ENCODE assay signal across 10 mouse cellular contexts in genomic region chrX:73312522-73312921, GRCm38 (mm10). TPM values are rescaled to one million over a fixed set of nuclear protein-coding genes. Genes with fewer than 3 reads are reported as not detected.
A peak's percentile ranks its signal among the peaks of the same experiment; 100 is the strongest.
DNase-seq lines count a peak whose midpoint lies in the region; ATAC-seq and TF ChIP-seq lines count a peak whose summit lies in the region.
"Had no signal": no experiment of that assay in that cellular context is flagged by ENCODE, and none has a peak within 500 bp of the region (broad histone marks: within the 10 kb centered on the region; RNA-seq: fewer than 3 reads in every experiment).

No protein-coding gene starts in this region.

- H3K4me2 ChIP-seq in liver, embryonic 12.5 days = no peak overlapping the region
- H3K4me2 ChIP-seq in forebrain, embryonic 11.5 days (ENCODE audit: low read depth, low read length, severe bottlenecking) = no peak overlapping the region

- WGBS in liver, adult 2 months = 22% methylated on average over 3 of the region's 3 CpGs
- 24% methylated on average over 3 of the region's 3 CpGs for WGBS in liver, embryonic 12.5 days (ENCODE audit: insufficient replicate concordance)
- 40% methylated on average over 3 of the region's 3 CpGs for WGBS in forebrain, embryonic 11.5 days

- H3K9ac ChIP-seq in liver, adult 2 months (ENCODE audit: low read depth, low read length) = no peak overlapping the region
- H3K9ac ChIP-seq in liver, embryonic 12.5 days = no peak overlapping the region
- no peak overlapping the region for H3K9ac ChIP-seq in forebrain, embryonic 11.5 days (ENCODE audit: low read length)

- H3K9me3 ChIP-seq in liver, embryonic 12.5 days (replicated peaks) = no peaks in the 10 kb centered on the region
- H3K9me3 ChIP-seq in forebrain, embryonic 11.5 days (ENCODE audit: control insufficient read depth, low read length) = no peaks in the 10 kb centered on the region
- H3K9me3 ChIP-seq: G1E had no signal

- H3K79me2 ChIP-seq in liver, adult 2 months (ENCODE audit: control insufficient read depth, insufficient read depth, low read length) = no peaks in the 10 kb centered on the region

- no peaks in the 10 kb centered on the region for H3K36me3 ChIP-seq in liver, adult 2 months (ENCODE audit: control insufficient read depth, insufficient read depth, low read length)
- H3K36me3 ChIP-seq in liver, embryonic 12.5 days = no peaks in the 10 kb centered on the region
- no peaks in the 10 kb centered on the region for H3K36me3 ChIP-seq in forebrain, embryonic 11.5 days (ENCODE audit: control insufficient read depth, insufficient read depth, low read length)
- H3K36me3 ChIP-seq: G1E had no signal

- no peaks in the 10 kb centered on the region for H3K4me1 ChIP-seq in liver, adult 2 months (ENCODE audit: control insufficient read depth, insufficient read depth, low read length)
- H3K4me1 ChIP-seq in liver, embryonic 12.5 days = no peaks in the 10 kb centered on the region
- no peaks in the 10 kb centered on the region for H3K4me1 ChIP-seq in forebrain, embryonic 11.5 days (replicated peaks; ENCODE audit: control insufficient read depth, insufficient read depth, low read length)

- H3K27me3 ChIP-seq in liver, adult 2 months (ENCODE audit: control insufficient read depth, insufficient read depth, low read length) = no peaks in the 10 kb centered on the region
- H3K27me3 ChIP-seq in liver, embryonic 12.5 days (replicated peaks) = no peaks in the 10 kb centered on the region
- H3K27me3 ChIP-seq in forebrain, embryonic 11.5 days (ENCODE audit: control insufficient read depth, insufficient read depth, low read length) = no peaks in the 10 kb centered on the region

- no peak for TF ChIP-seq CTCF in liver, adult 2 months (IDR thresholded peaks at IDR 0.05; ENCODE audit: low read depth, low read length)

- TF ChIP-seq POLR2A in liver, adult 2 months (IDR thresholded peaks at IDR 0.05; ENCODE audit: extremely low read depth, insufficient read depth, low read length) = no peak

- peak; percentile 34 to 43 for DNase-seq in cerebellum, adult 18-20 months
- DNase-seq in liver, adult 2 months (ENCODE audit: extremely low read depth, low read depth, low spot score) = peak; percentile 29
- DNase-seq in c-Kit-positive CD71-positive TER-119-positive erythroid progenitor cells, embryonic 14.5 days (ENCODE audit: low spot score) = peak; percentile 11
- DNase-seq in layer of hippocampus, adult 11-12 months (ENCODE audit: low spot score) = peak; percentile 43
- DNase-seq in retina, adult 2 months (ENCODE audit: low read depth, low spot score) = peak; percentile 6
- DNase-seq in forebrain, embryonic 11.5 days (ENCODE audit: low spot score) = no peak

- no peak overlapping the region for H3K4me3 ChIP-seq in liver, adult 2 months (ENCODE audit: insufficient read depth, low read depth, low read length)
- H3K4me3 ChIP-seq in liver, embryonic 12.5 days = no peak overlapping the region
- H3K4me3 ChIP-seq in forebrain, embryonic 11.5 days (ENCODE audit: low read depth, low read length) = no peak overlapping the region

- no peak overlapping the region for H3K27ac ChIP-seq in liver, adult 2 months (replicated peaks; ENCODE audit: insufficient read depth, low read depth, low read length)
- no peak overlapping the region for H3K27ac ChIP-seq in liver, embryonic 12.5 days
- H3K27ac ChIP-seq in forebrain, embryonic 11.5 days (ENCODE audit: low read depth, low read length) = no peak overlapping the region

- no peak for ATAC-seq in cerebellum, adult (ENCODE audit: insufficient number of reproducible peaks, low FRiP score, low TSS enrichment)
- no peak for ATAC-seq in liver, embryonic 12.5 days
- ATAC-seq in forebrain, embryonic 11.5 days (replicated peaks; ENCODE audit: low FRiP score) = no peak

RNA-seq across cellular contexts. Expression of gene Xlr5a, which starts 19.7 kb away (rescaled TPM):
- total RNA-seq in liver, adult 2 months (2014; rRNA removed) = not detected in 2 replicates
- not detected in 2 replicates for polyA plus RNA-seq in liver, adult 2 months (2012; rRNA removed)
- not detected in 2 replicates for polyA plus RNA-seq in liver, embryonic 12.5 days (2016; fragmentation: Nextera tagmentation; extraction: Ambion mirVana)
- not detected in 2 replicates for polyA plus RNA-seq in forebrain, embryonic 11.5 days (2014; fragmentation: Nextera tagmentation; extraction: Ambion mirVana)
- total RNA-seq: G1E had no signal
- polyA plus RNA-seq: G1E had no signal

RNA-seq across cellular contexts. Expression of gene Xlr5c, which starts 19.7 kb away (rescaled TPM):
- total RNA-seq in liver, adult 2 months (2014; rRNA removed) = not detected in 2 replicates
- polyA plus RNA-seq in liver, adult 2 months (2012; rRNA removed) = not detected in 2 replicates
- not detected in 2 replicates for polyA plus RNA-seq in liver, embryonic 12.5 days (2016; fragmentation: Nextera tagmentation; extraction: Ambion mirVana)
- not detected in 2 replicates for polyA plus RNA-seq in forebrain, embryonic 11.5 days (2014; fragmentation: Nextera tagmentation; extraction: Ambion mirVana)
- polyA plus RNA-seq: G1E; heart, embryonic 14.5 days had no signal

RNA-seq across cellular contexts. Expression of gene Gm45015, which starts 24.1 kb away (rescaled TPM):
- total RNA-seq in liver, adult 2 months (2014; rRNA removed) = not detected in 2 replicates
- not detected in 2 replicates for polyA plus RNA-seq in liver, adult 2 months (2012; rRNA removed)
- not detected in 2 replicates for polyA plus RNA-seq in liver, embryonic 12.5 days (2016; fragmentation: Nextera tagmentation; extraction: Ambion mirVana)
- polyA plus RNA-seq in forebrain, embryonic 11.5 days (2014; fragmentation: Nextera tagmentation; extraction: Ambion mirVana) = not detected in 2 replicates
- total RNA-seq: G1E had no signal
- polyA plus RNA-seq: G1E; heart, embryonic 14.5 days had no signal

RNA-seq across cellular contexts. Expression of gene Zfp275, which starts 29.9 kb away (rescaled TPM):
- 7.3 and 12.6 TPM in 2 replicates for total RNA-seq in liver, adult 2 months (2014; rRNA removed)
- polyA plus RNA-seq in liver, adult 2 months (2012; rRNA removed) = 3.7 and 5.7 TPM in 2 replicates
- polyA plus RNA-seq in liver, embryonic 12.5 days (2016; fragmentation: Nextera tagmentation; extraction: Ambion mirVana) = 4.0 and 4.4 TPM in 2 replicates
- 16.9 and 21.0 TPM in 2 replicates for polyA plus RNA-seq in forebrain, embryonic 11.5 days (2014; fragmentation: Nextera tagmentation; extraction: Ambion mirVana)

RNA-seq across cellular contexts. Expression of gene Xlr3c, which starts 47.3 kb away (rescaled TPM):
- total RNA-seq in liver, adult 2 months (2014; rRNA removed) = not detected in 2 replicates
- polyA plus RNA-seq in liver, adult 2 months (2012; rRNA removed) = not detected in 2 replicates
- polyA plus RNA-seq in liver, embryonic 12.5 days (2016; fragmentation: Nextera tagmentation; extraction: Ambion mirVana) = not detected in 2 replicates
- polyA plus RNA-seq in forebrain, embryonic 11.5 days (2014; fragmentation: Nextera tagmentation; extraction: Ambion mirVana) = 0.29 TPM in 1 of 2 replicates, not detected in the other
- polyA plus RNA-seq: G1E; heart, embryonic 14.5 days had no signal
